Mouse (Mus musculus) forebrain, postnatal 0 days (tissue): ENCODE results near the gene Fzr1. TPM values are rescaled to one million over a fixed set of nuclear protein-coding genes. Genes with fewer than 3 reads are reported as not detected.

Experiments used
- ATAC-seq: fragments of 200-750 bp; cut with Nextera tagmentation; 2 replicates; pipeline ENCODE4 v1.8.0; 2017; ENCODE audit warnings: mild to moderate bottlenecking, moderate library complexity
- DNase-seq: peaks from one replicate; pipeline ENCODE4 v3.0.0-alpha.2; 2015
- H3K27ac ChIP-seq: fragments of 300-500 bp; sonication (generic); 2 replicates; pipeline ENCODE4 v1.5.1; 2014; ENCODE audit warnings: low read depth, mild to moderate bottlenecking, antibody characterized with exemption, low read length, moderate library complexity, mixed read lengths
- H3K27me3 ChIP-seq: fragments of 300-500 bp; sonication (generic); 2 replicates; pipeline ENCODE4 v1.6.1; 2014; ENCODE audit warnings: mild to moderate bottlenecking, low read length, mixed read lengths; ENCODE audit not compliant: insufficient read depth
- H3K36me3 ChIP-seq: fragments of 300-500 bp; sonication (generic); 2 replicates; pipeline ENCODE4 v1.6.1; 2014; ENCODE audit warnings: mild to moderate bottlenecking, moderate library complexity; ENCODE audit not compliant: insufficient read depth
- H3K4me1 ChIP-seq: fragments of 300-500 bp; sonication (generic); 2 replicates; pipeline ENCODE4 v1.6.1; 2014; ENCODE audit warnings: antibody characterized with exemption; ENCODE audit not compliant: insufficient read depth
- H3K4me2 ChIP-seq: fragments of 300-500 bp; sonication (generic); 2 replicates; pipeline ENCODE4 v1.6.1; 2014; ENCODE audit warnings: low read depth, mild to moderate bottlenecking, moderate library complexity
- H3K4me3 ChIP-seq: fragments of 300-500 bp; sonication (generic); 2 replicates; pipeline ENCODE4 v1.5.1; 2014; ENCODE audit warnings: low read depth, low read length, mixed read lengths
- H3K9ac ChIP-seq: fragments of 300-500 bp; sonication (generic); 2 replicates; pipeline ENCODE4 v1.6.1; 2014; ENCODE audit warnings: mild to moderate bottlenecking
- H3K9me3 ChIP-seq: fragments of 300-500 bp; sonication (generic); 2 replicates; pipeline ENCODE4 v1.6.1; 2016; ENCODE audit warnings: low read length
- CTCF ChIP-seq: sonication (generic); IDR thresholded peaks from 2 replicates; pipeline ENCODE4 v1.5.1; 2016; ENCODE audit warnings: antibody characterized with exemption, control low read depth, low read depth
- WGBS: fragments of 180-500 bp; shearing (Covaris S2); extraction: QIAGEN DNeasy Blood & Tissue Kit; methylation state at CpG from one replicate; pipeline ENCODE4 v1.1.7; 2014; 5-methylcytosine and 5-hydroxymethylcytosine counted together
- polyA plus RNA-seq: library from polyadenylated mRNA; unstranded; fragments of >200 nt; fragmentation: Nextera tagmentation; extraction: Ambion mirVana; gene quantifications from 2 replicates; pipeline ENCODE4 v1.2.1, GENCODE M21; 2015
- total RNA-seq: library from RNA; depleted of rRNA; stranded (reverse); fragments of >200 nt; gene quantifications from 2 replicates; pipeline ENCODE4 v1.2.3, GENCODE M21; 2014

Fzr1 gene
- total and polyA plus RNA-seq, 2 experiments from 2014 or later = 67.2 to 132 TPM

GRCm38 (mm10) chr10:81379809-81380378 is 1.6 kb upstream of the Fzr1 start:
- Histone ChIP-seq H3K4me2 (no peak overlapping the region), H3K27ac (no peak overlapping the region), H3K9me3 (no peaks in the 10 kb centered on the region), H3K27me3 (no peaks in the 10 kb centered on the region), H3K4me1 (peaks cover 26% of the 10 kb centered on the region), H3K9ac (no peak overlapping the region), H3K36me3 (no peaks in the 10 kb centered on the region), H3K4me3 (no peak overlapping the region)
- DNase-seq (no peak), ATAC-seq (no peak)
- TF ChIP-seq CTCF = no peak
- WGBS = 90% methylated on average over 6 of the region's 6 CpGs

DNA sequence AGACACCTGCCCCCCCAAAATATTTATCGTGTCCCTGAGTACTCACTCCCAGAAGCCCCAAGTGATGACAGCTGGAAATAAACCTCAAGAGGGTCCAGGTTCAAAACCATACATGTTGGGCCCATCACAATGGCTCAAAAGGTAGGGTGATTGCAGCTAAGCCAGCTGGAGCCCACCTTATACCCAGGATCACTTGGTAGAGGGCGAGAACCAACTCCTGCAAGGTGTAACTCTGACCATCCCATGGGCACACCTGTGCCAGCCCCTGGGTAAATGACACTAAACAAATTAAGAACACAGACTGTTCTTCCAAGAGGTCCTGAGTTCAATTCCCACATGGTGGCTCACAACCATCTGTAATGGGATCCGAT is 852 bp upstream of the Fzr1 start:
- peak overlapping the region; percentile 92 for H3K4me2 ChIP-seq
- WGBS = 56% methylated on average over 3 of the region's 3 CpGs
- H3K36me3 ChIP-seq = peaks cover 6% of the 10 kb centered on the region; the same call in 1 of the 2 replicates
- no peaks in the 10 kb centered on the region for H3K27me3 ChIP-seq
- H3K9me3 ChIP-seq = no peaks in the 10 kb centered on the region
- H3K9ac ChIP-seq = no peak overlapping the region; the same call in 1 of the 2 replicates
- ATAC-seq = no peak
- peaks cover 22% of the 10 kb centered on the region for H3K4me1 ChIP-seq
- DNase-seq = no peak
- no peak for TF ChIP-seq CTCF
- 0 out of 2 replicates have a peak overlapping the region, but pooled peaks have one; percentile 10 for H3K27ac ChIP-seq
- H3K4me3 ChIP-seq = peak overlapping the region; percentile 71

DNA sequence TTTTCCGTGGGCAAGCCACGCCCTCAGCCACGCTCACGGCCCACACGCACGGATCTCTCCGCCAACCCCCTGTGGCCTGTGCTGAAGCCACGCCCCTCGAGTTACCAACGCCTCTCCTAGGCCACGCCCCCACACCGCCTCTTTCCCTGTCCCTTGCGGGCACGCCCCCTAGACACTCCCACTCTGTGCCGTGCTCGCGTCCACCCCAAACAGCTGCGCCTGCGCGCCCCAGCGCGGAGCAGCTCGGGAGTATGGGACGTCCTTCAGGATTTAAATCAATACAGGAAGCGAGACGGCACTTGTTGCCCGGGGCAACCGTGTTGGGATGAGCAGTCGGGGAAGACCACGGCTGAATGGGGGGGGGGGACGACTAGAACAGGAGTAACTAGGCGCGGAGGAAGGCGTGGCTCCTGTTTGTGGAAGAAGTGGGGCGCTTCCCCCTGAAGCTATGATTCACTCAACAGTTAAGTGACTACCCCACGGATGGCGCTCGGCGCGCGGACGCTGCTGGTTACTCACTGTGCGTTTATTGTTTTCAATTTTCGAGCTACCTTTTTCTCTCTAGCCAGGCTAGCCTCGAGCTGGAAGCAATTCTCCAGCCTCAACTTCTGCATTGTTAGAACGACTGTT is 352 bp upstream of the Fzr1 start:
- H3K27me3 ChIP-seq = no peaks in the 10 kb centered on the region
- H3K4me2 ChIP-seq = peak overlapping the region; percentile 92
- ATAC-seq (peak; percentile 98), DNase-seq (peak; percentile 100)
- whole genome bisulfite sequencing = 1% methylated on average over 45 of the region's 46 CpGs
- H3K27ac ChIP-seq = peak overlapping the region; percentile 87
- H3K9me3 ChIP-seq = no peaks in the 10 kb centered on the region
- H3K4me3 ChIP-seq = peak overlapping the region; percentile 71
- peaks cover 22% of the 10 kb centered on the region for H3K4me1 ChIP-seq
- H3K9ac ChIP-seq = peak overlapping the region; percentile 81
- peaks cover 11% of the 10 kb centered on the region; the same call in 1 of the 2 replicates for H3K36me3 ChIP-seq
- peak; percentile 32; the same call in 1 of the 2 replicates for TF ChIP-seq CTCF

DNA sequence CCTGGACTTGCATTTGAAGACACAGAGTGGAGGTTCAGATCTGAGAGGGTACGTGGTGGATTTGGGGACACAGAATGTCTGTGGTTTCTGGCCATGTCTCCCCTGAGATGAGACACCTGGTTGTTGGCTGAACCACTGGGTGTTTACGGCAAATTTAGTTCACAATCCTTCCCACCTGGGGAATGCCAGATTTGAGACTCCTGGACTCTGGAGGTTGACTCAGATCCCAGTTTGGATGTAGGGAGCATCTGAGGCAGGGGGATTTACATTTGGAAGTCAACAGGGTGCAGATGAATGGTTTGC is 1.0 kb downstream of the Fzr1 start:
- ATAC-seq (no peak), DNase-seq (no peak)
- Histone ChIP-seq H3K9ac (peak overlapping the region; percentile 81), H3K4me3 (peak overlapping the region; percentile 71), H3K27ac (peak overlapping the region; percentile 87; the same call in 1 of the 2 replicates), H3K9me3 (no peaks in the 10 kb centered on the region), H3K4me2 (peak overlapping the region; percentile 92), H3K36me3 (peaks cover 24% of the 10 kb centered on the region; the same call in 1 of the 2 replicates), H3K4me1 (peaks cover 22% of the 10 kb centered on the region), H3K27me3 (no peaks in the 10 kb centered on the region)
- 61% methylated on average over 2 of the region's 2 CpGs for WGBS
- no peak for TF ChIP-seq CTCF

DNA sequence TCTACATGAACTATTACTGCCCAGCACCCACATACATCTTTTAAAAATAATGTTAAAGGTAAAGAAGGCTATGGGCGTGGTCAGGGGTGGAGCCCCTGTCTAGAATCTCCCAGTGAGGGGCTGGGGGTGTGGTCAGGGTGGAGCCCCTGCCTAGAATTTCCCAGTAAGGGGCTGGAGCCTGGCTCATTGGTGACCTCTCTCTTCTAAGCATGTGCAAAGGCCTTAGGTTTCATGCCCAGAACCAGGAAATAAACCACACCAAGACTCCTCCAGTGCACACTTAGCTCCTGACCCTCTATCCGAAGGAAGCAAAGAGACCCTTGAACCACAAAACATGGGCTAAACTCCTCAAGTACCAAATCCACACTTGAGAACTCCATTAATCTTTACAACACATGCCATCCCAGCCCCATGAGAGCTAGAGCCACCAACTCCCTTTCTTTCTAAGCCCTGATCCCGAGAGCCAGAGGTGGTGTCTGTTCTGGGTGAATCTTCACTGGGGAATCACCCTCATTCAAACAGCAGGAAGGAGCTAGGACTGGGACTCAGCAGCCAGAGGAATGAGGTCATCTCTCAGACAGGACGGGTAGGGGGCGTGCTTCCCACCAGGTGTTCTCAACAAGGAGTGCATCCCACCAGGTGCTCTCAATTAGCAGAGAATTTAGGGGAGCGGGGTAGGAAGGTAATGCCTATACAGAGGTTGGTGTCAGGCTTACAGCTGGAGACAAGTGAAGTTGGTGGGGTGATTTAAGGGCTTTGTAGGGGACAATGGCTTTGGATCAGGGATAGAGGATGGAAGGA is 1.6 kb downstream of the Fzr1 start:
- H3K27me3 ChIP-seq = no peaks in the 10 kb centered on the region
- peaks cover 24% of the 10 kb centered on the region; the same call in 1 of the 2 replicates for H3K36me3 ChIP-seq
- H3K4me3 ChIP-seq = peak overlapping the region; percentile 71
- H3K9me3 ChIP-seq = no peaks in the 10 kb centered on the region
- peak overlapping the region; percentile 28; the same call in 1 of the 2 replicates for H3K9ac ChIP-seq
- no peak overlapping the region for H3K27ac ChIP-seq
- no peak for ATAC-seq
- TF ChIP-seq CTCF = 0 out of 2 replicates have a peak, but pooled peaks have one; percentile 28
- H3K4me1 ChIP-seq = peaks cover 22% of the 10 kb centered on the region
- peak overlapping the region; percentile 92 for H3K4me2 ChIP-seq
- no peak for DNase-seq
- WGBS = 40% methylated on average over 6 of the region's 6 CpGs

- H3K36me3 ChIP-seq = peaks cover 38% of the 10 kb centered on the region
- no peak for TF ChIP-seq CTCF
- H3K27me3 ChIP-seq = no peaks in the 10 kb centered on the region
Measured at GRCm38 (mm10) chr10:81375322-81375721, 3.0 kb downstream of the Fzr1 start.

GRCm38 (mm10) chr10:81367207-81367495 is 11.2 kb downstream of the Fzr1 start:
- Histone ChIP-seq H3K36me3 (peaks cover 63% of the 10 kb centered on the region), H3K9ac (no peak overlapping the region), H3K4me2 (no peak overlapping the region), H3K4me3 (no peak overlapping the region), H3K4me1 (0 out of 2 replicates have a peak, but pooled peaks cover 4% of the 10 kb centered on the region), H3K27me3 (0 out of 2 replicates have a peak, but pooled peaks cover 7% of the 10 kb centered on the region), H3K9me3 (no peaks in the 10 kb centered on the region), H3K27ac (no peak overlapping the region)
- ATAC-seq = no peak
- WGBS = 73% methylated on average over 6 of the region's 6 CpGs
- no peak for DNase-seq
- no peak for TF ChIP-seq CTCF

More at GRCm38 (mm10) chr10:81375322-81375721, 3.0 kb downstream of the Fzr1 start:
- ATAC-seq = no peak
- Histone ChIP-seq H3K9ac (no peak overlapping the region), H3K27ac (no peak overlapping the region), H3K4me1 (peaks cover 22% of the 10 kb centered on the region), H3K4me2 (no peak overlapping the region), H3K9me3 (no peaks in the 10 kb centered on the region), H3K4me3 (no peak overlapping the region)
- WGBS = 91% methylated on average over 10 of the region's 10 CpGs
- DNase-seq = no peak
